Mouse (Mus musculus) forebrain, embryonic 15.5 days (tissue): Measurements from ENCODE around the gene Apol8. TPM values are rescaled to one million over a fixed set of nuclear protein-coding genes. Genes with fewer than 3 reads are reported as not detected.

Source experiments
- ATAC-seq: fragments of 200-750 bp; cut with Nextera tagmentation; replicated peaks from 2 replicates; pipeline ENCODE4 v1.8.0; 2017; ENCODE audit warnings: mild to moderate bottlenecking, moderate TSS enrichment, moderate library complexity
- H3K27ac ChIP-seq: fragments of 300-500 bp; sonication (generic); replicated peaks from 2 replicates; pipeline ENCODE4 v1.5.1; 2015; ENCODE audit warnings: mild to moderate bottlenecking, inconsistent platforms
- H3K27me3 ChIP-seq: fragments of 300-500 bp; sonication (generic); 2 replicates; pipeline ENCODE4 v1.6.1; 2015; ENCODE audit warnings: inconsistent platforms
- H3K36me3 ChIP-seq: fragments of 300-500 bp; sonication (generic); 2 replicates; pipeline ENCODE4 v1.6.1; 2015; ENCODE audit warnings: mild to moderate bottlenecking, inconsistent platforms
- H3K4me1 ChIP-seq: fragments of 300-500 bp; sonication (generic); 2 replicates; pipeline ENCODE4 v1.6.1; 2015; ENCODE audit warnings: inconsistent platforms
- H3K4me2 ChIP-seq: fragments of 300-500 bp; sonication (generic); replicated peaks from 2 replicates; pipeline ENCODE4 v1.6.1; 2015; ENCODE audit warnings: mild to moderate bottlenecking, inconsistent platforms
- H3K4me3 ChIP-seq: fragments of 300-500 bp; sonication (generic); 2 replicates; pipeline ENCODE4 v1.5.1; 2015; ENCODE audit warnings: mild to moderate bottlenecking, inconsistent platforms
- H3K9ac ChIP-seq: fragments of 300-500 bp; sonication (generic); replicated peaks from 2 replicates; pipeline ENCODE4 v1.6.1; 2015; ENCODE audit warnings: mild to moderate bottlenecking, inconsistent platforms
- H3K9me3 ChIP-seq: fragments of 300-500 bp; sonication (generic); 2 replicates; pipeline ENCODE4 v1.6.1; 2016; ENCODE audit warnings: inconsistent platforms
- WGBS: fragments of 180-500 bp; shearing (Covaris S2); methylation state at CpG from one replicate; pipeline ENCODE4 v1.1.7; 2015; ENCODE audit warnings: mixed read lengths; 5-methylcytosine and 5-hydroxymethylcytosine counted together
- polyA plus RNA-seq: library from polyadenylated mRNA; unstranded; fragments of >200 nt; fragmentation: Nextera tagmentation; extraction: Ambion mirVana; gene quantifications from 2 replicates; pipeline ENCODE4 v1.2.1, GENCODE M21; 2015

Gene Apol8
- polyA plus RNA-seq, 1 experiment from 2014 or later = not detected

DNA sequence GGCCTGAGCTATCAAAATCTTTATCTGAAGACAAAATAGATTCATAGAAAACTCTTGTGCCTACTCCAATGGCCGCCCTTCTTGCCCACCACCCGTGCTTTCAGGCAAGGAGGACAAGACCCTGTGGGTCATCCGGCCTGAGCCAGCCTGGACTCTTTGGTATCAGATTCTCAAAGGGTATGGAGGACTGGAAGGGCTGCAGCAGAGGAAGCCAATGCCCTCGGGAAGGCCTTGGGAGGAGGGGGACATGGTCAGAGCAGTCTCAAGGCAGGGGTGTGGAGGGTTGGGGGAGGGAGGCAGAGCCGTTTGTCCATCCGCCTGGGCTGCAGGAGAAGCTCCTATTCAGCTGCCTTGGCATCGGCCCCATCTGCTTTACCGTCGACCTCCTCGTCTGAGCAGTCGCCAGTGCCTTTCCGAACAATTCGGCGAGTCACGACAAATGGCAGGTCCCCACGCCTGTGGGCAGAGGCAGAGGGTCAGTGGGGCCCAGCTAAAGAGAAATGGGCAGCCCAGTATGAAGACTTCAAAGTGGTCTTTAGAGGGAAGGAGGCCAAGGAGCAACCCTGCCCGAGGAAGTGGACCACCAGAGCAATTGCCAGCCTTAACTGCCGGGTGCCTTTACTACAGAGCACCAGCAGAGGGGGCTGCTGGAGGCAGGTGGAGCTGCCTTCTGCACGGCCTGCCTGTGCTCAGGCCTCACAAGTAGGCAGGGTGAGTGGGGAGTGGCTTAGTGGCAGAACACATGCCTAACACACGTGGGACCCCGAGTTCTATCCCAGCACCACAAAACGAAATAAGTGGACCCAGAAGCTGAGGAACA, 5.0 kb upstream of the Apol8 start:
- no peaks in the 10 kb centered on the region for H3K4me1 ChIP-seq
- peaks cover 50% of the 10 kb centered on the region for H3K36me3 ChIP-seq
- ATAC-seq = 0 out of 2 replicates have a peak, but pooled peaks have one; percentile 48
- H3K4me3 ChIP-seq = no peak overlapping the region
- H3K9me3 ChIP-seq = no peaks in the 10 kb centered on the region
- no peaks in the 10 kb centered on the region for H3K27me3 ChIP-seq
- no peak overlapping the region for H3K4me2 ChIP-seq
- no peak overlapping the region for H3K9ac ChIP-seq
- no peak overlapping the region for H3K27ac ChIP-seq
- 73% methylated on average over 22 of the region's 22 CpGs for WGBS

DNA sequence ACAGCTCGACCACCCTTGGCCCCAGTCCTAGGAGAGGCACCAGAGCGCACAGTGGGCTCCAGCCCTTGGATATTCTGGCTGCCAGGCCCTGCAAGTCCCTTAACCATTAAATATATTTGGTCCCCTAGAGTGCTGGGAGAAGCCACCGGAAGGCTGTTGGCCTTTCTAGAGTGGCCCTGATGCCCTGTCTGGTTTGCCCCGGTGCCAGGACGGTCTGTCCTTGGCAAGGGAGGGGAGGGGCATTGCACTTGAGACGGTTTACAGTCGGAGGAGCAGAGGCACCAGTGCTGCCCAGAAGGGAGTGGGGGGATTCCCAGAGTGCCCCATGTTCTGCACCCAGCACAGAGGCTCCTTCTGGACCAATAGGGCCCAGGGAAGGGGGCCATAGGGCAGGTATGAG, 4.3 kb upstream of the Apol8 start:
- 93% methylated on average over 7 of the region's 7 CpGs for WGBS
- no peaks in the 10 kb centered on the region for H3K4me1 ChIP-seq
- no peaks in the 10 kb centered on the region for H3K9me3 ChIP-seq
- H3K27ac ChIP-seq = no peak overlapping the region
- no peak overlapping the region for H3K4me2 ChIP-seq
- no peak overlapping the region for H3K4me3 ChIP-seq
- no peaks in the 10 kb centered on the region for H3K27me3 ChIP-seq
- no peak overlapping the region for H3K9ac ChIP-seq
- ATAC-seq = no peak
- peaks cover 43% of the 10 kb centered on the region for H3K36me3 ChIP-seq

DNA sequence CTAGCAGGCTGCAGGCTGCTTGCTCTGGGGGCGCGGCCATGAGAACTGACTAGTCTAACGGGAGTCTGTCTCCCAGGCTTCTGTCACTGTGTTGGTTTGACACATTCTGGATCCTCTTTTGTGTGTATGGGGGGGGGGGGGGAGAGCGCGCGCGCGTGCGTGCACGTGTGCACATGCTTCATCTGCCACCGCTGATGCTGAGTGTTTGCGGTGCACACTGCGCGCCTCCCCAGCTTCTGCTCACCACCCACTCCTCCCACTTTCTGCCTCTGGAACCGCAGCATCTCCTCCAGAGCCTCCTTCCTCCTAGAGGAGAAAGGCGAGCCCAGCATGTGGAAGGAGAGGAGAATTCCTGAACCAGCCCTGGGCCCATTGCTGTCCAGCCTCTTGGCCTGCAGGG, 3.2 kb upstream of the Apol8 start:
- no peak overlapping the region for H3K4me2 ChIP-seq
- no peaks in the 10 kb centered on the region for H3K27me3 ChIP-seq
- ATAC-seq = no peak
- 89% methylated on average over 16 of the region's 16 CpGs for WGBS
- H3K4me3 ChIP-seq = no peak overlapping the region
- H3K4me1 ChIP-seq = no peaks in the 10 kb centered on the region
- H3K36me3 ChIP-seq = peaks cover 34% of the 10 kb centered on the region
- H3K27ac ChIP-seq = no peak overlapping the region
- no peak overlapping the region for H3K9ac ChIP-seq
- H3K9me3 ChIP-seq = no peaks in the 10 kb centered on the region

DNA sequence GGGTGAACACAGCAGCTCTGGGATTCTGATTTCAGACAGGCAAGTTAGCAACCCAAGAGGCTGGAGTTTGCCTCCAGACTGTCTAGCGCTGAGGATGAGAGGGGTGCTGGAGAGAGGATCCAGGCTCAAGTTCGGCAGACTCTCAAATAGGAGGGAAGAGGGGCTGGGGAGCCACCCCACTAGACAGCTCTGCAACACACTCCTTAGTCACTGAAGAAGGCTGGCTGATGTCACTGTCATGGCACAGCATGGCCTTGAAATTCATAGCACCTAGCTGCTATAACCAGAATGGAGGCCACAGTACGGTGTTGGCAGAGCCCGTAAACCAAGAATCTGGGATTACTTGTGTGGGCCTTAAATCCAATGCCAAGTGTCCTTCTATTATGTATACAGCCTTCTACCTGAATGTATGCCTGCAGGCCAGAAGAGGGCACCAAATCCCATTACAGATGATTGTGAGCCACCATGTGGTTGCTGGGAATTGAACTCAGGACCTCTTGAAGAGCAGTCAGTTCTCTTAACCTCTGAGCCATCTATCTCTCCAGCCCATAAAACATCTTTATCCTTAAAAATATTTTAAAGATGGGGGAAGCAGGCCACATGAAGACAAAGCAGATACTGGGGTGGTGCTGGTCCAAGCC, 903 bp upstream of the Apol8 start:
- Histone ChIP-seq H3K9me3 (no peaks in the 10 kb centered on the region), H3K9ac (no peak overlapping the region), H3K4me3 (no peak overlapping the region), H3K27me3 (no peaks in the 10 kb centered on the region), H3K4me1 (no peaks in the 10 kb centered on the region), H3K36me3 (peaks cover 19% of the 10 kb centered on the region), H3K4me2 (no peak overlapping the region), H3K27ac (no peak overlapping the region)
- ATAC-seq = no peak
- WGBS = 77% methylated on average over 4 of the region's 4 CpGs

DNA sequence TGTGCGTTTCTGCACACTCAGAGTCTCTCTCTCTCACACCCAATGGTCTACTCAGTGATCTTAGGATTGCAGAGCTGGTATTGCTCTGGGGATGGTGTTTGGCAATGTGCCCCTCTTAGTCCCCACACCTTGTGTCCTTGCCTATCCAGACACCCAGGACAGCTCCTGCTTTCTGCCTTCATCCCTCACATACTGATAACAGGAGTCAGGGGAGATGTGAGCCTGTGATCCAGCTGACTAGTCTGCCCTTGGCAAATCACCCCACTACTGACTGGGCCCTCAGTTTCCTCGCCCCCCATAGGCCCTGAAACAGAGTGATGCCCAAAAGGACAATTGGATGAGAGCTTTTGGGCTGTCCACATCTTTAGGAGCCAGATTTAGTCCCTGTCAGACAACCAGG, 722 bp downstream of the Apol8 start:
- Histone ChIP-seq H3K36me3 (peaks cover 7% of the 10 kb centered on the region; the same call in 1 of the 2 replicates), H3K4me3 (no peak overlapping the region), H3K9me3 (no peaks in the 10 kb centered on the region), H3K27me3 (no peaks in the 10 kb centered on the region), H3K27ac (no peak overlapping the region), H3K4me2 (no peak overlapping the region), H3K4me1 (no peaks in the 10 kb centered on the region), H3K9ac (no peak overlapping the region)
- no peak for ATAC-seq
- WGBS = 54% methylated on average over 2 of the region's 2 CpGs

DNA sequence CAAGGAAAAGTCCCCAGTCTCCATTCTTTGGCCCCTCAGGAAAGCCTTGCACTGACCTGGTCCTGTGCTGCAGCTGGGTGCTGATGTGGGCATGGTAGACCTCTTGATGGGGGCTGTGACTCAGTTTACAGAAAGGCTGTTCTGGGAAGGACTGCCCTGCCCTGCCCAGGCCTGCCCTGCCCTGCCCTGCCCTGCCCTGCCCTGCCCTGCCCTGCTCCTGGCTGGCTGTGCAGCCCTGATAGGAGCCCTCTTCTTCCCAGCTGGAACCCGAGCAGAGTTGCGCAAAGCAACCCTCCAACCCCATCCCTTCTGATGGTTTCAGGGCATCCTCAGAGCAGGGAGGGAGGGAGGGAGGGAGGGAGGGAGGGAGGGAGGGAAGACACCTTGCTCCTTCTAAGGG, 1.7 kb downstream of the Apol8 start:
- no peak overlapping the region for H3K27ac ChIP-seq
- H3K27me3 ChIP-seq = no peaks in the 10 kb centered on the region
- no peaks in the 10 kb centered on the region for H3K36me3 ChIP-seq
- no peaks in the 10 kb centered on the region for H3K4me1 ChIP-seq
- H3K4me2 ChIP-seq = no peak overlapping the region
- WGBS = no CpG with 5 or more reads among the region's 2 CpGs
- no peak overlapping the region for H3K9ac ChIP-seq
- H3K4me3 ChIP-seq = no peak overlapping the region
- ATAC-seq = no peak
- no peaks in the 10 kb centered on the region for H3K9me3 ChIP-seq

DNA sequence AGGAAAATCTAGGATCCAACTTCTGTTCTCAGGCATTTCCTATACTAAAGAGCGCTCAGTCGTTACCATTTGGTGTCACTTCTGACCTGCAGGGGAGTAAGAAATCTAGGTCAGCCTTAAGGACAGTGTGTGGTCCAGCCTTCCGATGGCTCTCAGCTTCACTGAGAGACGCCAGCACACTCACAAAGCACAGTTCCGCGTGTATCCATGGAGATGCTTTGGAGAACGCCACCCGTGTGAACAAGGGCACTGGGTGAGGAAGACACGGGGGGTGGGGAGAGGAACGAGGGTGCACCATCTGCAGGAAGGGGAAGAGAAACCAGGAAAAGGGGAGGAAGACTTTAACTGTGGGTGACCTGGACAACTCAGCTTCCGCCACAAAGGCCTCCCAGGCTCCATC, 4.4 kb downstream of the Apol8 start:
- Histone ChIP-seq H3K27ac (no peak overlapping the region), H3K4me1 (no peaks in the 10 kb centered on the region), H3K4me3 (no peak overlapping the region), H3K9me3 (no peaks in the 10 kb centered on the region), H3K36me3 (no peaks in the 10 kb centered on the region), H3K9ac (no peak overlapping the region), H3K4me2 (no peak overlapping the region), H3K27me3 (no peaks in the 10 kb centered on the region)
- no peak for ATAC-seq
- 60% methylated on average over 11 of the region's 11 CpGs for WGBS

DNA sequence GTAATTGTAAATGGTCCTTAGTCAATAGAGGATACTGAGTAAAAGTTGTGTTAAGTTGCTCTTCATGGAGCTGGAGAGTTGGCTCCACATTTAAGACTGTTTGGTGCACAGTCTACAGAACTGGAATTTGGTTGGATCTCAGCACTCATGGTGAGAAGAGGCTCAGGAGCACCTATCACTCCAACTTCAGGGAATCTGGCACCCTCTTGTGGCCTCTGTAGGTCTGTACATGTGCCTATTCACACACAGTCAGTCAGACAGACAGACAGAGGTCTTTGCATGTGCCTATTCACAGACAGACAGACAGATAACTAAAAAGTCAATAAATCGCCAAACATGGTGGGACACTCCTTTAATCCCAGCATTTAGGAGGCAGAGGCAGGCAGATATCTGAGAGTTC, 6.3 kb downstream of the Apol8 start:
- Histone ChIP-seq H3K9me3 (no peaks in the 10 kb centered on the region), H3K4me3 (no peak overlapping the region), H3K9ac (no peak overlapping the region), H3K36me3 (no peaks in the 10 kb centered on the region), H3K27me3 (no peaks in the 10 kb centered on the region), H3K4me1 (no peaks in the 10 kb centered on the region), H3K4me2 (no peak overlapping the region), H3K27ac (no peak overlapping the region)
- 35% methylated on average over 1 of the region's 1 CpGs for WGBS
- ATAC-seq = no peak

DNA sequence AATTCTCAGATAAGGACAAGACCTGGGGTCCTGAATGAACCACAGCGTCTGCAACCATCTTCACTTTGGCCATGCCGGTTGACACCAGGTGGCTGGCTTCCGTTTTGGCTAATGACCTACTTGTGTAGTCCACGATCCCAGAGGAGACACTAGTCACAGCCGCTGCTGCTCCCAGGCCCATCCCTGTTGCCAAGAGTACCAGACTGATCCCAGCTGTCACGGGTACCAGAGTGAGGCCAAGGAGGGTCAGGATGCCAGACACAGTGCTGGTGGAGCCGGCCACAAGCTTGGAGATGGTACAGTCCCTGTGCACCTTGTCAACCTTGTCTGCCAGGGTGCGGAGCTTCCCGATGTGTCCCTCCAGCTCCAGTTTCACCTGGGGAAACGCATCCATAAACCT, 7.1 kb downstream of the Apol8 start:
- no peak overlapping the region for H3K4me3 ChIP-seq
- H3K27ac ChIP-seq = no peak overlapping the region
- no peaks in the 10 kb centered on the region for H3K36me3 ChIP-seq
- no peak for ATAC-seq
- H3K9me3 ChIP-seq = no peaks in the 10 kb centered on the region
- H3K9ac ChIP-seq = no peak overlapping the region
- H3K4me1 ChIP-seq = no peaks in the 10 kb centered on the region
- 93% methylated on average over 10 of the region's 10 CpGs for WGBS
- no peaks in the 10 kb centered on the region for H3K27me3 ChIP-seq
- no peak overlapping the region for H3K4me2 ChIP-seq

DNA sequence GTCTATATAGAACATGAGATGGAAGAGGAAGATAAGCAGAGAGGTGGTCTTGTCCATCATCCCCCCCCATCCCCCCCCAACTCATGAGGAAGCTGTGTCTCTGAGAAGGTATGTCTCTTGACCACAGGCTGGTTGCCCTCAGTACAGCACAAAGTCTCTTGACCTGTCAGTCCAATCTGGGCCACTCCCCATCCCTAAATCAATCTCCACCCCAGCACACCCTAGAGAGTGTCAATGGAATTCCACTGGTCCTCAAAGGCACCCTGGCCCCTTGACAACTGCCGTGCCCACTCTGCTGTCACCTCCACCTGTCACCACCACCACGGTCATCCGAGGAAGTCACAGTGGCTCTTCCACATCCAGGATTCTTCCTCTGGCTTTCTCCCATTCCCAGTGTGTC, 8.4 kb downstream of the Apol8 start:
- Histone ChIP-seq H3K4me3 (no peak overlapping the region), H3K9ac (no peak overlapping the region), H3K9me3 (no peaks in the 10 kb centered on the region), H3K4me2 (no peak overlapping the region), H3K27me3 (no peaks in the 10 kb centered on the region), H3K36me3 (no peaks in the 10 kb centered on the region), H3K4me1 (no peaks in the 10 kb centered on the region), H3K27ac (no peak overlapping the region)
- 99% methylated on average over 3 of the region's 3 CpGs for WGBS
- no peak for ATAC-seq

DNA sequence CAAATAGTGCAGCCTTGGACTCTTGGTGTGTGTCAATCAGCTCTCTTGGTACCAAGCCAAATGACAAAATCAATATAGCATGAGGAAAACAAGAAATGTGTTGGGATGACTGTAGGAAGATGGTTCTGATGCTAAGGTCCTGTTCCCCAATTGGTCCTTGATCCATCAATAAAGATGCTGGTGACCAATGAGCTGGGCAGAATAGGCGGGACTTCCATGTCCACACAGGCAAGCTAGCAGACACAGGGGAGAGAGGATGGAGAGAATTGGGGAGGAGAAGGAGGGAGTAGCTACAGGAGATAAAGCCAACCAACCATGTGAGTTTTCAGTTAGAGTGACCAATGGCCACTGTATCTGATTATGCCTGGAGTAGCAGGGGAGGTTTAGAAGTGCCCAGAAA, 10.5 kb downstream of the Apol8 start:
- no peak overlapping the region for H3K4me3 ChIP-seq
- H3K9me3 ChIP-seq = no peaks in the 10 kb centered on the region
- H3K27me3 ChIP-seq = no peaks in the 10 kb centered on the region
- no peak overlapping the region for H3K9ac ChIP-seq
- no peak for ATAC-seq
- H3K27ac ChIP-seq = no peak overlapping the region
- WGBS = 96% methylated on average over 1 of the region's 1 CpGs
- no peaks in the 10 kb centered on the region for H3K4me1 ChIP-seq
- H3K4me2 ChIP-seq = no peak overlapping the region
- no peaks in the 10 kb centered on the region for H3K36me3 ChIP-seq

DNA sequence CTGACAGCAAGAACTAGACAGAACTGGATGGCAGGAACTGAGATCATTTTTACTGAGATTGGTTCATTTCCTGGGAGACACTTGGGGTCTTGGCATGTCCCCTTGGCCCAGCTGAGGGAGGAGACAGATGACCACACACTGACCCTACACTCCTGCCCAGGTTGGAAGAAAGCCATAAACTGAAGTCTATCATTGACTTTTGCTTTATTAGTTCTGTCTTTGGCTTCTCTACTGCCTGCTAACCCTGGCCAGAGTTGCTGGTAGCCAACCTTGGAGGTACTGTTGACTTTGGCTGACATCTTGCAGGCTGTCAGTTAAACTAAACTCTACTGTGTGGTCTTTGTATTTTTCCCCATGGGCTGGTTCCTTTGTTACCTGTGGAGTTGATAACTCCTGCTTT, 11.7 kb downstream of the Apol8 start:
- Histone ChIP-seq H3K36me3 (no peaks in the 10 kb centered on the region), H3K27ac (no peak overlapping the region), H3K27me3 (no peaks in the 10 kb centered on the region), H3K4me1 (no peaks in the 10 kb centered on the region), H3K4me3 (no peak overlapping the region), H3K9ac (no peak overlapping the region), H3K9me3 (no peaks in the 10 kb centered on the region), H3K4me2 (no peak overlapping the region)
- ATAC-seq = no peak

DNA sequence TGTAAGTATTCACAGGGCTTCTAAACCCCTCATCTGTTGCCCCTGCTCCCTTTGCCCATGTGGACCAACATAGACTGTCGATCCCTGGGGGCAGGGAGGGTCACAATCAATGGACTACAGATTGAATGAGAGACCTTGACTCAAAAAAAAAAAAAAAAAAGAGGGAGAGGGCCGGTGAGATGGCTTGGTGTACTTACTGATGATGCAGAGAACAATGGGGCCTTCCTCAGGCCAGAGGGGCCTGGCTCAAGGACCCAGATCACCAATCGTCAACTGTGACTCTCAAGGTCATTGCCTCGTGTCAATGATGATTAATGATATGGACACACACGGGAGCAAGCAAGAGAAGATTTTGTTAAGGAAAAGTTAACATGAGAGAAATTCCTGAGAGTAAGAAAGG, 12.2 kb downstream of the Apol8 start:
- no peaks in the 10 kb centered on the region for H3K36me3 ChIP-seq
- 51% methylated on average over 5 of the region's 5 CpGs for WGBS
- no peaks in the 10 kb centered on the region for H3K4me1 ChIP-seq
- no peaks in the 10 kb centered on the region for H3K9me3 ChIP-seq
- no peaks in the 10 kb centered on the region for H3K27me3 ChIP-seq
- H3K9ac ChIP-seq = no peak overlapping the region
- H3K4me3 ChIP-seq = no peak overlapping the region
- ATAC-seq = no peak
- no peak overlapping the region for H3K4me2 ChIP-seq
- no peak overlapping the region for H3K27ac ChIP-seq
